Mouse (Mus musculus) neural tube, embryonic 13.5 days (tissue): ENCODE data around the gene Gm20695. TPM values are rescaled to one million over a fixed set of nuclear protein-coding genes. Genes with fewer than 3 reads are reported as not detected.

ENCODE experiments used
- ATAC-seq: fragments of 200-750 bp; cut with Nextera tagmentation; 2 replicates; pipeline ENCODE4 v1.8.0; 2017; ENCODE audit warnings: low read depth, mild to moderate bottlenecking, moderate TSS enrichment, moderate library complexity
- H3K27ac ChIP-seq: fragments of 300-500 bp; sonication (generic); replicated peaks from 2 replicates; pipeline ENCODE4 v1.5.1; 2015; ENCODE audit warnings: moderate library complexity, mild to moderate bottlenecking, inconsistent platforms
- H3K27me3 ChIP-seq: fragments of 300-500 bp; sonication (generic); 2 replicates; pipeline ENCODE4 v1.6.1; 2015; ENCODE audit warnings: mild to moderate bottlenecking, inconsistent platforms
- H3K36me3 ChIP-seq: fragments of 300-500 bp; sonication (generic); 2 replicates; pipeline ENCODE4 v1.6.1; 2015; ENCODE audit warnings: mild to moderate bottlenecking, inconsistent platforms
- H3K4me1 ChIP-seq: fragments of 300-500 bp; sonication (generic); replicated peaks from 2 replicates; pipeline ENCODE4 v1.6.1; 2015; ENCODE audit warnings: inconsistent platforms
- H3K4me2 ChIP-seq: fragments of 300-500 bp; sonication (generic); 2 replicates; pipeline ENCODE4 v1.6.1; 2015; ENCODE audit warnings: inconsistent platforms, mild to moderate bottlenecking, moderate library complexity
- H3K4me3 ChIP-seq: fragments of 300-500 bp; sonication (generic); 2 replicates; pipeline ENCODE4 v1.5.1; 2015; ENCODE audit warnings: mild to moderate bottlenecking, inconsistent platforms
- H3K9ac ChIP-seq: fragments of 300-500 bp; sonication (generic); 2 replicates; pipeline ENCODE4 v1.6.1; 2015; ENCODE audit warnings: moderate library complexity, mild to moderate bottlenecking, inconsistent platforms
- H3K9me3 ChIP-seq: fragments of 300-500 bp; sonication (generic); 2 replicates; pipeline ENCODE4 v1.6.1; 2016; ENCODE audit warnings: inconsistent platforms
- WGBS: fragments of 180-500 bp; shearing (Covaris S2); methylation state at CpG from one replicate; pipeline ENCODE4 v1.1.7; 2015; 5-methylcytosine and 5-hydroxymethylcytosine counted together
- microRNA-seq: library from miRNA; unstranded; fragments of <30 nt; microRNA quantifications from one replicate; pipeline ENCODE4, GENCODE M21; 2016
- polyA plus RNA-seq: library from polyadenylated mRNA; unstranded; fragments of >200 nt; fragmentation: Nextera tagmentation; extraction: Ambion mirVana; gene quantifications from 2 replicates; pipeline ENCODE4 v1.2.1, GENCODE M21; 2015

Gene Gm20695
- polyA plus RNA-seq, 1 experiment from 2014 or later: 3.1 TPM

- no peaks in the 10 kb centered on the region for H3K9me3 ChIP-seq
- H3K27me3 ChIP-seq: no peaks in the 10 kb centered on the region
- WGBS: 71% methylated on average over 2 of the region's 2 CpGs
- no peaks in the 10 kb centered on the region for H3K36me3 ChIP-seq
- no peaks in the 10 kb centered on the region for H3K4me1 ChIP-seq
- no peak overlapping the region for H3K27ac ChIP-seq
- no peak overlapping the region for H3K4me3 ChIP-seq
- H3K4me2 ChIP-seq: no peak overlapping the region
- ATAC-seq: no peak
- no peak overlapping the region for H3K9ac ChIP-seq
Observed at GRCm38 (mm10) chr16:3959261-3959660, 74.8 kb downstream of the Gm20695 start.

- 84% methylated on average over 10 of the region's 10 CpGs for WGBS
- no peak overlapping the region for H3K27ac ChIP-seq
- no peaks in the 10 kb centered on the region for H3K9me3 ChIP-seq
- no peaks in the 10 kb centered on the region for H3K27me3 ChIP-seq
- no peak for ATAC-seq
- no peaks in the 10 kb centered on the region for H3K36me3 ChIP-seq
- H3K4me1 ChIP-seq: no peaks in the 10 kb centered on the region
- no peak overlapping the region for H3K4me2 ChIP-seq
- no peak overlapping the region for H3K9ac ChIP-seq
- H3K4me3 ChIP-seq: no peak overlapping the region
Observed at GRCm38 (mm10) chr16:3964990-3965389, 80.5 kb downstream of the Gm20695 start.

GRCm38 (mm10) chr16:3965534-3965933 lies 81.1 kb downstream of the Gm20695 start:
- no peak overlapping the region for H3K4me2 ChIP-seq
- no peaks in the 10 kb centered on the region for H3K9me3 ChIP-seq
- H3K27me3 ChIP-seq: no peaks in the 10 kb centered on the region
- no peak for ATAC-seq
- no peak overlapping the region for H3K9ac ChIP-seq
- no peak overlapping the region for H3K4me3 ChIP-seq
- no peaks in the 10 kb centered on the region for H3K36me3 ChIP-seq
- no peak overlapping the region for H3K27ac ChIP-seq
- WGBS: 85% methylated on average over 3 of the region's 3 CpGs
- H3K4me1 ChIP-seq: no peaks in the 10 kb centered on the region

Small RNA genes within 50 kb of the gene (microRNA-seq; reads per million reads assigned to microRNA genes)
- gene Gm23493: not detected

Other genes with a start within 250 kb of the Gm20695 start
- not detected in 2 replicates for gene Mefv, start 166.6 kb upstream of the Gm20695 start, polyA plus RNA-seq
- 46.7 and 49.9 TPM in 2 replicates for gene Zfp263, start 140.6 kb upstream of the Gm20695 start, polyA plus RNA-seq
- gene Olfr15, start 53.8 kb upstream of the Gm20695 start, polyA plus RNA-seq: not detected in 2 replicates
- gene Zfp174, start 37.4 kb upstream of the Gm20695 start, polyA plus RNA-seq: 1.7 and 2.2 TPM in 2 replicates
- 81.9 and 85.0 TPM in 2 replicates for gene Naa60, start 12.3 kb upstream of the Gm20695 start, polyA plus RNA-seq
- gene Zfp597, start 87 bp upstream of the Gm20695 start, polyA plus RNA-seq: 11.2 and 12.5 TPM in 2 replicates
- 10.5 and 11.5 TPM in 2 replicates for gene 1700037C18Rik, start 24.0 kb downstream of the Gm20695 start, polyA plus RNA-seq
- 34.3 and 35.4 TPM in 2 replicates for gene Cluap1, start 24.2 kb downstream of the Gm20695 start, polyA plus RNA-seq
- 0.95 and 0.98 TPM in 2 replicates for gene Nlrc3, start 92.0 kb downstream of the Gm20695 start, polyA plus RNA-seq
- 18.9 and 22.3 TPM in 2 replicates for gene Slx4, start 119.1 kb downstream of the Gm20695 start, polyA plus RNA-seq
- gene Dnase1, start 152.3 kb downstream of the Gm20695 start, polyA plus RNA-seq: 5.2 and 6.6 TPM in 2 replicates
- gene Trap1, start 193.2 kb downstream of the Gm20695 start, polyA plus RNA-seq: 49.3 and 49.7 TPM in 2 replicates